Mouse (Mus musculus) heart, embryonic 16.5 days (tissue): ENCODE results near the gene Ranbp1. TPM values are rescaled to one million over a fixed set of nuclear protein-coding genes. Genes with fewer than 3 reads are reported as not detected.

ENCODE experiments used
- ATAC-seq: fragments of 200-750 bp; cut with Nextera tagmentation; replicated peaks from 2 replicates; pipeline ENCODE4 v1.8.0; 2017; ENCODE audit warnings: moderate number of reproducible peaks; ENCODE audit not compliant: insufficient read depth, low FRiP score; ENCODE audit errors: extremely low read depth
- H3K27ac ChIP-seq: fragments of 300-500 bp; sonication (generic); 2 replicates; pipeline ENCODE4 v1.5.1; 2014; ENCODE audit warnings: mild to moderate bottlenecking, low read length, control low read depth, moderate library complexity
- H3K27me3 ChIP-seq: fragments of 300-500 bp; sonication (generic); 2 replicates; pipeline ENCODE4 v1.6.1; 2014; ENCODE audit warnings: low read length, mixed read lengths; ENCODE audit not compliant: control insufficient read depth, insufficient read depth
- H3K36me3 ChIP-seq: fragments of 300-500 bp; sonication (generic); 2 replicates; pipeline ENCODE4 v1.6.1; 2014; ENCODE audit not compliant: control insufficient read depth, insufficient read depth
- H3K4me1 ChIP-seq: fragments of 300-500 bp; sonication (generic); 2 replicates; pipeline ENCODE4 v1.6.1; 2014; ENCODE audit warnings: low read length, mixed read lengths; ENCODE audit not compliant: control insufficient read depth, insufficient read depth
- H3K4me2 ChIP-seq: fragments of 300-500 bp; sonication (generic); 2 replicates; pipeline ENCODE4 v1.6.1; 2014; ENCODE audit warnings: low read depth, mild to moderate bottlenecking, control low read depth, low read length
- H3K4me3 ChIP-seq: fragments of 300-500 bp; sonication (generic); 2 replicates; pipeline ENCODE4 v1.5.1; 2014; ENCODE audit warnings: mild to moderate bottlenecking, control low read depth, low read length
- H3K9ac ChIP-seq: fragments of 300-500 bp; sonication (generic); 2 replicates; pipeline ENCODE4 v1.6.1; 2014; ENCODE audit warnings: low read length, control low read depth
- H3K9me3 ChIP-seq: fragments of 300-500 bp; sonication (generic); replicated peaks from 2 replicates; pipeline ENCODE4 v1.6.1; 2016; ENCODE audit warnings: low read length; ENCODE audit not compliant: control insufficient read depth
- WGBS: fragments of 180-500 bp; shearing (Covaris S2); extraction: QIAGEN DNeasy Blood & Tissue Kit; methylation state at CpG from one replicate; pipeline ENCODE4 v1.1.7; 2014; 5-methylcytosine and 5-hydroxymethylcytosine counted together
- polyA plus RNA-seq: library from polyadenylated mRNA; unstranded; fragments of >200 nt; fragmentation: Nextera tagmentation; extraction: Ambion mirVana; gene quantifications from 2 replicates; pipeline ENCODE4 v1.2.1, GENCODE M21; 2015

The Ranbp1 gene
- polyA plus RNA-seq, 1 experiment from 2014 or later = 343 TPM

GRCm38 (mm10) chr16:18217579-18217978 is 31.0 kb downstream of the Ranbp1 start, which contains the start of gene Ccdc188:
Gene Ccdc188 (plus strand): TSS chr16:18217879.
- no peak within 1 kb of the TSS for H3K4me3 ChIP-seq
- no peak within 1 kb of the TSS for H3K4me2 ChIP-seq
- no peaks in the 10 kb centered on the region for H3K27me3 ChIP-seq
- no peak for ATAC-seq
- no peak within 1 kb of the TSS for H3K27ac ChIP-seq
- peaks cover 20% of the 10 kb centered on the region for H3K4me1 ChIP-seq
- 84% methylated on average over 4 of the region's 4 CpGs for WGBS
- H3K9me3 ChIP-seq = no peaks in the 10 kb centered on the region
- H3K9ac ChIP-seq = no peak within 1 kb of the TSS
- H3K36me3 ChIP-seq = no peaks in the 10 kb centered on the region

DNA sequence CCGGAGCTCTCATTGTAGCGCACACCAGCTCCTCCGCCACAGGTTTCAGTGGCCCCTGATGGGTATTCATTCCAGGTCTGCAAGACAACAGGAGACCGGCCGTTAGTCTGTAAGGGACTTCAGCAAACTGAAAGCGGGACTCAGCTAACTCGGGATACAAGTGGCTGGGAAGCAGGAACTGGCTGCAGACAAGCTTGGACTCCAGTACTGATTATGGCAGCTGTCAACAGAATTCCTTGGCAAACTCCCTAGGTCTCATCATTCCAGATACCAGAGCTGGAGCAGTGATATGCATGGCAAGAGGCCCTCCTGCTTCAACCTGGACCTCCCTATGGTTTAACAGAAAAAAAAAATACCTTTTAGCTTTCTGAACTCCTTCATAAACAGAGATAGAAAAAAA is 33.7 kb downstream of the Ranbp1 start:
- Histone ChIP-seq H3K4me3 (no peak overlapping the region), H3K9me3 (no peaks in the 10 kb centered on the region), H3K27me3 (peaks cover 5% of the 10 kb centered on the region), H3K27ac (peak overlapping the region; percentile 33), H3K4me1 (peaks cover 12% of the 10 kb centered on the region), H3K9ac (peak overlapping the region; percentile 44; the same call in 1 of the 2 replicates), H3K36me3 (no peaks in the 10 kb centered on the region), H3K4me2 (peak overlapping the region; percentile 24; the same call in 1 of the 2 replicates)
- 28% methylated on average over 7 of the region's 7 CpGs for WGBS
- ATAC-seq = 0 out of 2 replicates have a peak, but pooled peaks have one; percentile 39

DNA sequence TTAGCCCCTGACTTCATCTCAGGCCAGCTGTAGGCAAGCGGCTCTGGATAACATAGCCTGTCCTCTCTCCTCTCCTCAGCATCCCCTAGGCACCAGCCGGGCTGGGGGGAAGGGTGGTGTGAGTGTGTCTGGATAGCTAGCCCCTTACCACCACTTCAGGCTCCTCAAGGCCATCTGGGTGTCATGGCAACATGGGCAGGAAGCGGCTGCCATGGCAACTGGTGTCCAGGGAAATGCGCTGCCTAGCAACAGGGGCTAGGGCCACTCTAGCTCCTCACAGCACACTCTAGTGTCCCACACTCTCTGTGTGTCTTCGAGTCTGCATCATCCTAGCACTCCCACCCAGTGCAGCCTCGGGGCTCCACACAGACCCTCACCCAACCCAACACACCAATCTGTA is 34.8 kb downstream of the Ranbp1 start:
- no peak overlapping the region for H3K4me2 ChIP-seq
- no peak for ATAC-seq
- H3K36me3 ChIP-seq = no peaks in the 10 kb centered on the region
- H3K27me3 ChIP-seq = peaks cover 6% of the 10 kb centered on the region
- no peak overlapping the region for H3K9ac ChIP-seq
- H3K4me1 ChIP-seq = peaks cover 8% of the 10 kb centered on the region
- H3K27ac ChIP-seq = no peak overlapping the region
- 57% methylated on average over 6 of the region's 6 CpGs for WGBS
- no peak overlapping the region for H3K4me3 ChIP-seq
- H3K9me3 ChIP-seq = no peaks in the 10 kb centered on the region

GRCm38 (mm10) chr16:18211417-18212171 is 36.9 kb downstream of the Ranbp1 start:
- Histone ChIP-seq H3K9ac (no peak overlapping the region), H3K4me1 (peaks cover 5% of the 10 kb centered on the region), H3K36me3 (no peaks in the 10 kb centered on the region), H3K4me2 (no peak overlapping the region), H3K27ac (no peak overlapping the region), H3K9me3 (no peaks in the 10 kb centered on the region), H3K27me3 (peaks cover 6% of the 10 kb centered on the region), H3K4me3 (no peak overlapping the region)
- ATAC-seq = no peak
- WGBS = 44% methylated on average over 10 of the region's 10 CpGs

GRCm38 (mm10) chr16:18210701-18211416 is 37.7 kb downstream of the Ranbp1 start:
- H3K27me3 ChIP-seq = peaks cover 6% of the 10 kb centered on the region
- no peaks in the 10 kb centered on the region for H3K36me3 ChIP-seq
- H3K4me3 ChIP-seq = no peak overlapping the region
- H3K4me1 ChIP-seq = peaks cover 5% of the 10 kb centered on the region
- 20% methylated on average over 8 of the region's 8 CpGs for WGBS
- no peak overlapping the region for H3K27ac ChIP-seq
- no peak overlapping the region for H3K9ac ChIP-seq
- no peaks in the 10 kb centered on the region for H3K9me3 ChIP-seq
- no peak overlapping the region for H3K4me2 ChIP-seq
- ATAC-seq = peak; percentile 15; the same call in 1 of the 2 replicates

DNA sequence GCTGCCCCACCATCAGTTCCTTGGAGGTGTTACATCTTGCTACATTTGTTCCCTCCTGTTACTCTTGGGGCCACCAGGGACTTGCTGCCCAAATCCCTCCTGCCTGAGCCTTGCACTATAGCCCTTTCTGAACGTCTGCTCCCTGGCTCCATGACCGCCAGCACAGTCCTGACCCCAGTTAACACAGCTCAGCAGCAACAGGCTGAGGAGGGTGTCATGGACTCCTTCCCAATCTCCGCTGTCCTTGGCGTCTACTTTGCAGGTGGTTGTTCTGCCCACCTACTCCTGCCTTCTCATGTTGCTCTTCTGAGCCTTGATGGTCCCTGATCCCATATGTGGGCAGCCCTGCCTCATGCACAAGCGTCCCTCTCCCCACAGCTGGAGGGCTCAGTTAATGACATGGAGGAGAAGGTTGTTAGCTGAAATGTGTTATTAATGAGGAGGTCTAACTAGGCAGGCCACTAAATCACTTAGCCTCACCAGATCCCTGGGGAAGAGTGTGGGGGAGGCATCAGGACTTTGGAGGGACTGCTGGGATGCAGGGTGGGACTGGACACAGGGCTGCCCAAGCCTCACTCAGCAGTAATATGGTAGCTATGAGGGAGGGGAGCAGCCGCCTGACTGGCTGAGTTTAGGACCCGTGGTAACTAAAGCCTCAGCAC is 45.0 kb downstream of the Ranbp1 start:
- 61% methylated on average over 7 of the region's 7 CpGs for WGBS
- no peaks in the 10 kb centered on the region for H3K36me3 ChIP-seq
- H3K27me3 ChIP-seq = no peaks in the 10 kb centered on the region
- no peak overlapping the region for H3K27ac ChIP-seq
- no peak overlapping the region for H3K4me2 ChIP-seq
- H3K9me3 ChIP-seq = no peaks in the 10 kb centered on the region
- no peak overlapping the region for H3K4me3 ChIP-seq
- no peak overlapping the region for H3K9ac ChIP-seq
- no peaks in the 10 kb centered on the region for H3K4me1 ChIP-seq
- no peak for ATAC-seq

GRCm38 (mm10) chr16:18202061-18202460 is 46.5 kb downstream of the Ranbp1 start:
- no peak overlapping the region for H3K4me2 ChIP-seq
- H3K4me1 ChIP-seq = no peaks in the 10 kb centered on the region
- no peak for ATAC-seq
- H3K36me3 ChIP-seq = no peaks in the 10 kb centered on the region
- no peaks in the 10 kb centered on the region for H3K27me3 ChIP-seq
- H3K27ac ChIP-seq = no peak overlapping the region
- no peaks in the 10 kb centered on the region for H3K9me3 ChIP-seq
- H3K4me3 ChIP-seq = no peak overlapping the region
- 85% methylated on average over 1 of the region's 1 CpGs for WGBS
- no peak overlapping the region for H3K9ac ChIP-seq

DNA sequence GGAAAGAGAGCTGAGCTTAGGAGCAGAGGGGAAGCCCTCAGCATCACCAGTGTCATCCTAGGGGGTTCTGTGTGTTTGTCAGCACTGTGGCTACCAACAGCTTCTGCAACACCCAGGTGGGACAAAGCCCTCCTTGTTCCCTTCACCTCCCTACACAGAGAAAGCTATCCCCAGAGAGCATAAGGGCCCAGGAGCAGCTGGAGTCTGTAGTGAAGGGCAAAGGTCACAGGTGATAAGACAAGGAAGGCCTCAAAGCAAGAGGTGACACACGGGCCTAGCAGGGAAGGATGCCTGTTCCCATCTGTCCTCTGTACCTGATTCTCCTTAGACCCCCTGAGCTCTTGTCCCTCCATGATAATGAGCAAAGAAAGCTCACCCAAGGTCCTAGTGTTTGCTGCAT is 46.9 kb downstream of the Ranbp1 start:
- no peak overlapping the region for H3K9ac ChIP-seq
- H3K36me3 ChIP-seq = no peaks in the 10 kb centered on the region
- no peak for ATAC-seq
- H3K9me3 ChIP-seq = no peaks in the 10 kb centered on the region
- no peak overlapping the region for H3K27ac ChIP-seq
- H3K4me2 ChIP-seq = no peak overlapping the region
- no peak overlapping the region for H3K4me3 ChIP-seq
- H3K4me1 ChIP-seq = no peaks in the 10 kb centered on the region
- H3K27me3 ChIP-seq = no peaks in the 10 kb centered on the region
- 22% methylated on average over 1 of the region's 1 CpGs for WGBS

GRCm38 (mm10) chr16:18200062-18200461 is 48.5 kb downstream of the Ranbp1 start:
- H3K4me3 ChIP-seq = no peak overlapping the region
- no peaks in the 10 kb centered on the region; the same call in 1 of the 2 replicates for H3K4me1 ChIP-seq
- H3K9me3 ChIP-seq = no peaks in the 10 kb centered on the region
- H3K36me3 ChIP-seq = no peaks in the 10 kb centered on the region
- no peak for ATAC-seq
- 85% methylated on average over 2 of the region's 2 CpGs for WGBS
- H3K4me2 ChIP-seq = no peak overlapping the region
- H3K9ac ChIP-seq = no peak overlapping the region
- no peak overlapping the region for H3K27ac ChIP-seq
- no peaks in the 10 kb centered on the region; the same call in 1 of the 2 replicates for H3K27me3 ChIP-seq
